Mouse (Mus musculus) thymus, adult 18-20 months (tissue): Measurements from ENCODE around the gene Gm4869.

ENCODE experiments used
- DNase-seq, 2 experiments: peaks; one replicate each; pipeline ENCODE4 v3.0.0; 2022; ENCODE audit warnings: mixed read lengths in 2 of 2

The Gm4869 gene

DNA sequence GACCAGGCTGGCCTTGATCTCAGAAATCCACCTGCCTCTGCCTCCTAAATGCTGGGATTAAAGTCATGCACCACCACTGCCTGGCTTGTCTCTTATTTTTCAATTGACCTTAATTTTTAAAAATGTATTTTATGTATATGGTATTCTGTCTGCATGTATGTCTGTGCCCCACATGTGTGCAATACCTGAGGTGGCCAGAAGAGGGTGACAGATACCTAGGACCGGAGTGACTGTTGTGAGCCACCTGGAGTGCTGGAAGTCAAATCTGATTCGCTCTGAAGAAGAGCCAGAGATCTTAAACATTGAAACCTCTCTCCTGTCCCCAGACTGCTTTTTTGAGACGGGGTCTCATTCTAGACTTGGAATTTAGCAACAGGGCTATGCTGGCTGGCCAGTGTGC is 26.9 kb downstream of the Gm4869 start:
- no peak for DNase-seq

DNA sequence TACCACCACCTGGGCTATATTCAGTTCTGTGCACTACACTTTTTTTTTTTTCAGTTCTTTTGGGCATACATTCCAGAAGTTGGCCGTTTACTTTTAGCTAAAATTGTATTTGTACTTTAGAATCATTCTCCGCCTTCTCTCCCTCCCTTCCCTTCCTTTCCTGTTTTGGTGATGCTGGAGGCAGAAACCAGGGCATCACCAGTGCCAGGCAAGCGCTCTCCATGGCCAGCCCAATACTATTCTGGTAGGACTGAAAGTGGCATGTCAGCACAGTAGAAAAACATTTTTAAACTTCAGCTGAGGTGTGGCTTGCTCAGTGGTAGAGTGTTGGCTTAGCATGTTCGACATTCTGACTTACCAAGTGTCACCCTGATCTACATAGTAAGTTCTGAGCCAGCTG is 36.0 kb downstream of the Gm4869 start:
- no peak for DNase-seq

DNA sequence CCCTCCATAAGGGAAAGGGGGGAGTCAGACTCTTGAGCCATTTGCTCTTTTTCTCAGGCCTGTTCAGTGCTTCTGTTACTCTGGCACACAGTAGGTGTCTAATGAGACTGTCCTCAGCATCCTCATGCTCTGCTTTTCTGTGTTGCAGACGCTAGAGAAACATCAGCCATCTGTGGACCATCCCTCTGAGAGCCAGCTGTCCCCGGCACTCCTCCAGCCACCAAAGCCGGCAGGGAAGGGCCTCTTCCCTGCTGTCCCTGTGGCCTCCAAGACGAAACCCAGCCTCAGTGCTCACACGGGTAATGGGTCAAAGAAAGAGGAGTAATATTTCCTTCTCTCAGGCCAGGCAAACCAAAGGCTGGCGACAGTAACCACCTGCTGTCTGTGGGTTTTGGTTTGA is 45.7 kb downstream of the Gm4869 start:
- no peak for DNase-seq

DNA sequence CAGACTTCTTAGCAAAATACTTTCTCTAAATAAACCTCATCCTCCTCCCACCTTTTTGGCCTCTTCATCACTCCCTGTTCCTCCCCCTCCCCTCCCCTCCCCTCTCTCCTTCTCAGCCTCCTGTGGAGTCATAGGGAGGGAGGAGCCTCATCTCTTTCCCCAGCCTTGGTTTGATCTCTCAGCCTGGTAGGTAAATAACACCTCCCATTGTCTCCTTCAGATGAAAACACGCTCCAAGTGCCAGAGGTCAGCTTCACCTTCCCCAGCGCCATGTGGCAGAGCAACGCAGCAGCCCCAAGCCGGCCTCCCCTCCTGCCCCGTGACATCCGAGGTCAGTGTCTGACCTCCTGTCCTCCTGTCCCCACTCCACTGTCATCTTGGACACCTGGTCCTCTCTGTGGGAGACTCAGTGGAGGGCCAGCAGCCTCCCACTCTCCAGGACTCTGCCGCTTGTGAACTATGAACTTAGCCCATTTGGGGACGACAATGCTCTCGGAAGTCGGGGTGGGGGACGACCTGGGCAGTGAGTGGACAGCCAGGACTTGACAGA is 47.3 kb downstream of the Gm4869 start:
- no peak for DNase-seq

GRCm38 (mm10) chr5:140498176-140498575 is 52.7 kb downstream of the Gm4869 start:
- DNase-seq = no peak

GRCm38 (mm10) chr5:140500736-140501135 is 55.3 kb downstream of the Gm4869 start:
- no peak for DNase-seq

DNA sequence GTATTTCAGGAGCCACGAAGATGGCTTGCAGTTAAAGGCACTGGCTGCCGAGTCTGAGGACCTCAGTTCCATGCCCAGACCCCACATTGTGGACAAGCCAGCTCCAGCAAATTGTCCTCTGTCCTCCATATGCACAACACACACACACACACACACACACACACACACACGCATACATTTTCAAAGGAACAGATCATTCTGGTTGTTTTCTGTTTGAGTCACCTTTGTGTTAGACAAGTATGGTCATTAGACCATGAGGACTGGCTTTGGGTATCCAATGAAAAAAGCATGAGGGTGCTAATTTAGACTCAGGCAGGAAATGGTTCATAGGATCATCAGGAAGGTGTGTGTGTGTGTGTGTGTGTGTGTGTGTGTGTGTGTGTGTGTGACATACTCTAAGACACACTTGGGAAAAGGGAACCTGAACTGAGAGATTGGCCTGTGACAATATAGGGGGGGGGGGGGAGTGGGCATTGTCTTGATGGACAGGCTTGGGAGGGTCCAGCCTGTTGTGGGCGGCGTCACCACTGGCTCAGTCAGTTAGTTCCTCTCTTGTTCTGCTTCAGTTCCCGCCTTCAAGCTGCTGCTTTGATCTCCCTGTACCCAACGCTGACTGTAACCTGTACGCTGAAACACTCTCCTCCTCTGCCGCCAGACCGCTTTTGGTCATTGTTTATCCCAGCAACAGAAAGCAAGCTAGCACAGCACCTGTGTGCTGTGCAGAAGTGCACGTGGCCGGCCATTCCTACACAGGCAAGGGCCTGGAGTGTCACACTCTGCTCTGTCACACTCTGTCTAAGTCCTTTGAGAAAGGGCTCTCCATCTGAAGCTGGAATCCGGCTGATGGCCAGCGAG is 56.8 kb downstream of the Gm4869 start:
- no peak for DNase-seq

DNA sequence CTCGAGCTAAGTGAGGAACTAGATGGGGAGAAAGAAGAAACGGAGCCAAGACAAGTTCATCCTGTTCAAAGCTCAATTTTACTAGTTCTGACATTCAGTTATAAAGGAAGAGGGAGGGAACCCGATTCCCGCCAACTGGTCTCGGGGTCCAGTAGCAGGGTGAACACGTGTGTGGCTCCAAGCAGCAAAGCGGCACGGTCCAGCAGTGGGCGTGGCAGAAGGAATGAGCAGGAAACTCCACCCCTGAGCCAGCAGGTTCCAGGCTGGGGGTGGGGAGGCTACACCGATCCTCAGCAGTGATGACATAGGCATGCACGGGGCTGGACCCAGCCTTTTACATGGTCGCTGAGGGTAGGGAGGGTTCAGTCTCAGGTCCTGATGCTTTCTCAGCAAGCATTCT is 57.5 kb downstream of the Gm4869 start:
- peak in 1 of 2 experiments; percentile 40 for DNase-seq

- peak; percentile 99 for DNase-seq
These were observed 59.8 kb downstream of the Gm4869 start, which contains the start of gene Chst12 for GRCm38 (mm10) chr5:140505208-140505780. Chst12 (plus strand) TSS chr5:140505550.

GRCm38 (mm10) chr5:140506096-140506794 is 60.8 kb downstream of the Gm4869 start:
- no peak for DNase-seq

- DNase-seq = no peak
These were observed 62.2 kb downstream of the Gm4869 start for GRCm38 (mm10) chr5:140507466-140508208.

DNA sequence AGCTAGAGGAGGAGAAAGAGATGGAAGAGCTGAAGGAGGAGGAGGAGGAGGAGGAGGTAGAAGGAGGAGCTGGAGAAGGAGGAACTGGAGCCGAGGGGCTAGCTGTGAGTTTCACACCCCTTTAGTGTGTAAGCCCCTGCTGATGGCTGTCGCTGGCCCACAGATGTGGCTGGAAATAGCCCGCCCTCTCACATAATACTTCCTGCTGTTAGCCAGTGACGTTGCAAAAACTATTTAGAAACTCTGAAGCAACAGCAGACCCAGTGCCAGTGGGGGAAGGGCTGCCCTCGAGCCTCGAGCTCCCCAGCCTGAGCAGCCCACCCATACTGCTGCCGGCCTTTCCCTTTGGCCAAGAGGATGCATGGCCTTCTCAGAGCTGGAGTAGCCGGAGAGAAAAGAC is 63.2 kb downstream of the Gm4869 start:
- DNase-seq = no peak

DNA sequence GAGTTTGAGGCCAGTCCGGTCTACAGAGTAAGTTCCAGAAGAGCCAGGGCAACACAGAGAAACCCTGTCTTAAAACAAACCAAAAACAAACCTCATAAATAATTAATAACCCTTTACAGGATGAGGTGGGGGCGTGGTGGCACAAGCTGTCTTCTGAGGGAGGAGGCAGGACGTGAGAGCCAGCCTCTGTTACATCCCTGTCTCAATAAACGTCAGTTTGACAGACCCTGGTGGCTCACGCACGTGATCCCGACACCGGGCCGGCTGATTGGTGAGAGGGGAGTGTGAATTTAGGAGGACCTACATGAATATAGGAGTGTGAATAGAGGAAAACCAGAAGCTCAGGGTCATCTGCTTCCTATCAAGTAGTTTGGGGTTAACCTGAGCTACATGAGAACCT is 63.8 kb downstream of the Gm4869 start:
- DNase-seq = no peak

GRCm38 (mm10) chr5:140510012-140511000 is 64.9 kb downstream of the Gm4869 start:
- DNase-seq = no peak

GRCm38 (mm10) chr5:140513921-140514320 is 68.5 kb downstream of the Gm4869 start:
- DNase-seq = no peak

GRCm38 (mm10) chr5:140514799-140515486 is 69.5 kb downstream of the Gm4869 start:
- no peak for DNase-seq

GRCm38 (mm10) chr5:140517159-140517920 is 71.9 kb downstream of the Gm4869 start:
- DNase-seq = no peak

GRCm38 (mm10) chr5:140517921-140518230 is 72.4 kb downstream of the Gm4869 start:
- no peak for DNase-seq

GRCm38 (mm10) chr5:140521196-140521595 is 75.8 kb downstream of the Gm4869 start:
- DNase-seq = no peak

DNA sequence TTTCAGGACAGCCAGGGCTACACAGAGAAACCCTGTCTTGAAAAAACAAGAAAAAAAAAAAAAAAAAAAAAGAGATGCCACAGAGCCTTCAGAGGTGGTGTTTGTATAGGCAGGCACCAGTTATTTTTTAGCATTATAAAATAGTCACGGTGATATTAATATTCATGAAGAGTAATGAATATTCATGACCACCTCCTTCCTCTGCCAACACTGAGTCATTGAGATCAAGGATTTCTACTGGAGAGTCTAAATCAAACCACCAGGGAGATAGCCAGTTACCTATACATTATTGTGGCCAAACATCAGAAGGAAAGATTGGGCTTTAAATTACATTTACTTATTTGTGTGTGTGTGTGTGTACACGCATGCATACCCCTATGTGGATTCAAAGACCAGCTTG is 81.3 kb downstream of the Gm4869 start:
- no peak for DNase-seq
